Mouse (Mus musculus): ENCODE results near the gene Pmm1.

DNA sequence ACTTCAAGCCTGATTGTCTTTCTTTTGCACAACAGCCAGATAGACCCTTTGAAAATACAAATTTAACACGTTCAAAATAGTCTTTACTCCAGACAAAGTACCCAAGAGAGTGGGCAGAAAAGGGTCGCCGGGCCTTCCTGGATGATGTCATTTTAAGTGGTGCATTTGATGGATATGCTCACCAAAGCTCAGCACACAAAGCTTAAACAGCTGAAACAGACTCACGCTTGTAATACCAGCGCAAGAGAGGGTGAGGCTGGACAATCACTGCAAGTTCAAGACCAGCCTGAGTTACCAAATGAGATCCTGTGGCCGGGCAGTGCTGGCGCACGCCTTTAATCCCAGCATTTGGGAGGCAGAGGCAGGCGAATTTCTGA lies 34.3 kb downstream of the Pmm1 start:
- TF ChIP-seq HCFC1 (IDR thresholded peaks at IDR 0.05; ENCODE audit: low read depth, low read length) (no peak), CTCF (conservative IDR thresholded peaks at IDR 0.05 in 1 of 2, IDR thresholded peaks at IDR 0.05 in 1 of 2; ENCODE audit: low read depth in 2 of 2, low read length in 2 of 2) (no peak), POLR2AphosphoS2 (IDR thresholded peaks at IDR 0.05; ENCODE audit: low read depth, low read length) (no peak), TCF12 (IDR thresholded peaks at IDR 0.05; ENCODE audit: low read depth, low read length) (no peak)
